Mouse (Mus musculus) adrenal gland, postnatal 4 days (tissue): ENCODE measurements around the gene Foxred2. TPM values are rescaled to one million over a fixed set of nuclear protein-coding genes. Genes with fewer than 3 reads are reported as not detected.

Source experiments
- total RNA-seq, 2 experiments: library from RNA; stranded (reverse); gene quantifications; 2 replicates each; pipeline ENCODE4 v1.2.3; 2021

Foxred2 gene
- total RNA-seq, 2 experiments from 2014 or later = 4.9 to 5.2 TPM

Other genes starting within 250 kb of the Foxred2 start
- gene Apol9b, start 227.7 kb downstream of the Foxred2 start, total RNA-seq = under 1 TPM; 0.20 to 0.25 TPM
- gene Apol8, start 199.7 kb downstream of the Foxred2 start, total RNA-seq = 1 to 10 TPM; 1.7 to 4.8 TPM
- gene Myh9, start 114.5 kb downstream of the Foxred2 start, total RNA-seq = 100 to 1,000 TPM; 251 to 311 TPM
- 100 to 1,000 TPM; 271 to 275 TPM for gene Txn2, start 27.7 kb downstream of the Foxred2 start, total RNA-seq
- 100 to 1,000 TPM; 214 to 215 TPM for gene Eif3d, start 14.1 kb upstream of the Foxred2 start, total RNA-seq
- under 1 TPM; 0.65 to 0.78 TPM for gene Cacng2, start 163.3 kb upstream of the Foxred2 start, total RNA-seq
- gene Ift27, start 217.4 kb upstream of the Foxred2 start, total RNA-seq = 10 to 100 TPM; 32.1 to 32.8 TPM
- gene Pvalb, start 249.7 kb upstream of the Foxred2 start, total RNA-seq = 10 to 100 TPM in 1 of 2 experiments, 1 to 10 TPM in 1; 2.8 to 13.4 TPM